Mouse (Mus musculus) kidney, postnatal 4 days (tissue): ENCODE measurements around the gene Gm12253.

Source experiments
- DNase-seq, 2 experiments: peaks; one replicate each; pipeline ENCODE4 v3.0.0; 2021; ENCODE audit warnings: mixed read lengths in 2 of 2

Gene Gm12253

GRCm38 (mm10) chr11:58432259-58432658 is at the start of gene Gm12253:
TSS of gene Gm12253 (plus strand) at chr11:58432559.
- no peak for DNase-seq

- no peak for DNase-seq
Observed at GRCm38 (mm10) chr11:58399985-58400645, 32.2 kb upstream of the Gm12253 start.

- no peak for DNase-seq
Observed at GRCm38 (mm10) chr11:58400655-58401054, 31.7 kb upstream of the Gm12253 start.

GRCm38 (mm10) chr11:58408066-58408465 is 24.3 kb upstream of the Gm12253 start:
- DNase-seq = no peak

- no peak for DNase-seq
Observed at GRCm38 (mm10) chr11:58418336-58418735, 14.0 kb upstream of the Gm12253 start.

- no peak for DNase-seq
Observed at GRCm38 (mm10) chr11:58420815-58421214, 11.5 kb upstream of the Gm12253 start, which contains the start of gene 1810065E05Rik. TSS of gene 1810065E05Rik (plus strand) at chr11:58421111.

GRCm38 (mm10) chr11:58437866-58438265 is 5.5 kb downstream of the Gm12253 start:
- DNase-seq = no peak

GRCm38 (mm10) chr11:58452759-58453158 is 20.4 kb downstream of the Gm12253 start, which contains the start of gene Lypd9:
TSS of gene Lypd9 (minus strand) at chr11:58452923.
- DNase-seq = no peak

GRCm38 (mm10) chr11:58453592-58453991 is 21.2 kb downstream of the Gm12253 start:
- no peak for DNase-seq

GRCm38 (mm10) chr11:58462170-58462569 is 29.8 kb downstream of the Gm12253 start, which contains the start of gene Olfr30:
TSS of gene Olfr30 (minus strand) at chr11:58462270.
- no peak for DNase-seq
